Mouse (Mus musculus) stomach, embryonic 16.5 days (tissue): ENCODE measurements at regions not wholly inside any gene's neighbourhood (a gene's known extent, or its start where the extent isn't known, plus 50 kb on each side); places are given as distances from the start of the nearest gene placed in this dataset.

Experiments
- ATAC-seq: fragments of 200-750 bp; cut with Nextera tagmentation; 2 replicates; pipeline ENCODE4 v1.8.0; 2017; ENCODE audit warnings: moderate number of reproducible peaks, moderate TSS enrichment; ENCODE audit not compliant: insufficient read depth, low FRiP score
- H3K27ac ChIP-seq: fragments of 300-500 bp; sonication (generic); 2 replicates; pipeline ENCODE4 v1.5.1; 2014; ENCODE audit warnings: low read length
- H3K27me3 ChIP-seq: fragments of 300-500 bp; sonication (generic); 2 replicates; pipeline ENCODE4 v1.6.1; 2014; ENCODE audit warnings: low read length, control low read depth, mixed read lengths; ENCODE audit not compliant: control insufficient read depth, insufficient read depth
- H3K36me3 ChIP-seq: fragments of 300-500 bp; sonication (generic); 2 replicates; pipeline ENCODE4 v1.6.1; 2014; ENCODE audit warnings: low read length; ENCODE audit not compliant: control insufficient read depth, insufficient read depth
- H3K4me1 ChIP-seq: fragments of 300-500 bp; sonication (generic); 2 replicates; pipeline ENCODE4 v1.6.1; 2014; ENCODE audit warnings: low read length, control low read depth, mixed read lengths; ENCODE audit not compliant: control insufficient read depth, insufficient read depth
- H3K4me2 ChIP-seq: fragments of 300-500 bp; sonication (generic); 2 replicates; pipeline ENCODE4 v1.6.1; 2014; ENCODE audit warnings: low read depth, low read length, mixed read lengths
- H3K4me3 ChIP-seq: fragments of 300-500 bp; sonication (generic); replicated peaks from 2 replicates; pipeline ENCODE4 v1.5.1; 2014; ENCODE audit warnings: mild to moderate bottlenecking, low read length
- H3K9ac ChIP-seq: fragments of 300-500 bp; sonication (generic); 2 replicates; pipeline ENCODE4 v1.6.1; 2014; ENCODE audit warnings: low read length
- H3K9me3 ChIP-seq: fragments of 300-500 bp; sonication (generic); replicated peaks from 2 replicates; pipeline ENCODE4 v1.6.1; 2016; ENCODE audit warnings: low read length, control low read depth; ENCODE audit not compliant: control insufficient read depth
- WGBS: fragments of 180-500 bp; shearing (Covaris S2); extraction: QIAGEN DNeasy Blood & Tissue Kit; methylation state at CpG from one replicate; pipeline ENCODE4 v1.1.7; 2014; 5-methylcytosine and 5-hydroxymethylcytosine counted together

- no peak overlapping the region for H3K4me2 ChIP-seq
- H3K4me3 ChIP-seq: no peak overlapping the region
- H3K27me3 ChIP-seq: no peaks in the 10 kb centered on the region
- WGBS: 85% methylated on average over 1 of the region's 1 CpGs
- H3K36me3 ChIP-seq: no peaks in the 10 kb centered on the region
- H3K4me1 ChIP-seq: no peaks in the 10 kb centered on the region
- H3K9me3 ChIP-seq: peaks cover 3% of the 10 kb centered on the region; the same call in 1 of the 2 replicates
- H3K27ac ChIP-seq: no peak overlapping the region
- H3K9ac ChIP-seq: no peak overlapping the region
- no peak for ATAC-seq
Observed at GRCm38 (mm10) chr6:37711766-37712165, 158.8 kb upstream of the Trim24 start.

- Histone ChIP-seq H3K27me3 (no peaks in the 10 kb centered on the region), H3K9me3 (no peaks in the 10 kb centered on the region), H3K27ac (no peak overlapping the region), H3K4me3 (no peak overlapping the region), H3K36me3 (no peaks in the 10 kb centered on the region), H3K4me2 (no peak overlapping the region), H3K9ac (no peak overlapping the region), H3K4me1 (no peaks in the 10 kb centered on the region)
- WGBS: 76% methylated on average over 4 of the region's 4 CpGs
- ATAC-seq: no peak
Observed at GRCm38 (mm10) chr6:37713411-37713810, 157.2 kb upstream of the Trim24 start.

DNA sequence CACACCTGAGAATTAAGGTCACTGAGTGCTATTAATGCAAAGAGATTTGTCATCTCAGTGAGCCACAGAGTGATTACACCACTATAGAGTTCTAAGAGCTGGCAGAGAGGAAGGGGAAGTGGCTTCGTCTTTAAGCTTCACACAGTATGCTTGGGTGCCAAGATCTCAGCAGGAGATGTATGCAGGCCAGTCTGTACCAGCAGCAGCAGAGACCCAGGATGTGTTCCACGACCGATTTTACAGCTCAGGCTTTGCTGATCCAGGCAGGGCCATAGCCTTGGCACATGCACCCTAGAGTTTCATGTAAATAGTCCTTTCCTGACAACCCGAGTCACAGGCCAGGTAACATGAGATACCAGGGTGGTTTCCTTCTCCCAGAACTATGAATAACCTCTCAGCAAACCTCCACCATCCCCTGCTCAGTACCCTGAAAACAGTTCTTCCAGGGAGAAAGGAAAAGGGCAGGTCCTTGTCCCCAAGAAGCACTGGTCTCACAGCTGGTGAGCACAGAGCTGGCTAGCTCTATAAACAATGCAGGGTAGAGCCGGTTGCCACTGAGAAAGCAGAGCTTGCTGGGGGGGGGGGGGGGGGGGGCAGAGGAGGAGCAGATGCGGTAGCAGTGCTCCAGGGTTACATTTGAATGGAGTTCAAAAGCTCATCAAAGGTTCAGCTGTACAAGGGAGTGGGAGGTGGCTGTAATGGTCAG lies 156.2 kb upstream of the Trim24 start:
- Histone ChIP-seq H3K27ac (no peak overlapping the region), H3K4me2 (no peak overlapping the region), H3K9ac (no peak overlapping the region), H3K36me3 (no peaks in the 10 kb centered on the region), H3K4me1 (no peaks in the 10 kb centered on the region), H3K27me3 (no peaks in the 10 kb centered on the region), H3K4me3 (no peak overlapping the region), H3K9me3 (no peaks in the 10 kb centered on the region)
- ATAC-seq: no peak
- WGBS: 29% methylated on average over 6 of the region's 6 CpGs

- H3K4me3 ChIP-seq: no peak overlapping the region
- no peak overlapping the region for H3K27ac ChIP-seq
- no peaks in the 10 kb centered on the region for H3K27me3 ChIP-seq
- 67% methylated on average over 1 of the region's 1 CpGs for WGBS
- H3K36me3 ChIP-seq: no peaks in the 10 kb centered on the region
- H3K4me2 ChIP-seq: no peak overlapping the region
- ATAC-seq: no peak
- no peaks in the 10 kb centered on the region for H3K9me3 ChIP-seq
- H3K9ac ChIP-seq: no peak overlapping the region
- H3K4me1 ChIP-seq: no peaks in the 10 kb centered on the region
Observed at GRCm38 (mm10) chr6:37721736-37722135, 148.9 kb upstream of the Trim24 start.

- Histone ChIP-seq H3K27me3 (no peaks in the 10 kb centered on the region), H3K9me3 (no peaks in the 10 kb centered on the region), H3K36me3 (no peaks in the 10 kb centered on the region), H3K4me3 (no peak overlapping the region), H3K27ac (no peak overlapping the region), H3K4me1 (no peaks in the 10 kb centered on the region), H3K9ac (no peak overlapping the region), H3K4me2 (no peak overlapping the region)
- peak; percentile 50 for ATAC-seq
- 30% methylated on average over 4 of the region's 4 CpGs for WGBS
Observed at GRCm38 (mm10) chr6:37723337-37723736, 147.3 kb upstream of the Trim24 start.

DNA sequence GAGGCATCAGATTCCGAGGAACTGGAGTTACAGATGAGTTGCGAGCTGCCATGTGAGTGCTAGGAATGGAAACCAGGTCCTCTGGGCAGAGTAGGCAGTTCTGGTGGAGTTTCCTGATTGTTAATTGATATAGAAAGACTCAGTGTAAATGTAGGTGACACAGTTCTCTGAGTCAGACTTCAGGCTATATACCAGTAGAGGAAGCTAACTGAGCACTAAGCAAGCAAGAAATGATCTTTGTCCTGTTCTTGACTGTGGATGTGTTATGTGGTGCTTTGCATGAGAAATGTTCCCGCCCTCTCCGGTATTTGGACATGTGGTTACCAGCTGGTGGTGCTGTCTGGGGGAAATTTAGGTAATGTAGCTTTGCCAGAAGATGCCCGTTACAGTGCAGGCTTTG lies 146.4 kb upstream of the Trim24 start:
- WGBS: 85% methylated on average over 5 of the region's 5 CpGs
- ATAC-seq: no peak
- H3K27me3 ChIP-seq: no peaks in the 10 kb centered on the region

GRCm38 (mm10) chr6:37728621-37729020 lies 142.0 kb upstream of the Trim24 start:
- no peaks in the 10 kb centered on the region for H3K9me3 ChIP-seq
- no peaks in the 10 kb centered on the region for H3K27me3 ChIP-seq
- 0 out of 2 replicates have a peak, but pooled peaks cover 2% of the 10 kb centered on the region for H3K4me1 ChIP-seq
- no peak overlapping the region for H3K27ac ChIP-seq
- no peaks in the 10 kb centered on the region for H3K36me3 ChIP-seq
- H3K4me2 ChIP-seq: no peak overlapping the region
- 82% methylated on average over 2 of the region's 2 CpGs for WGBS
- H3K9ac ChIP-seq: no peak overlapping the region
- ATAC-seq: no peak
- H3K4me3 ChIP-seq: no peak overlapping the region

More for the DNA sequence above, 146.4 kb upstream of the Trim24 start:
- Histone ChIP-seq H3K9me3 (no peaks in the 10 kb centered on the region), H3K9ac (no peak overlapping the region), H3K4me3 (no peak overlapping the region), H3K36me3 (no peaks in the 10 kb centered on the region), H3K27ac (no peak overlapping the region), H3K4me1 (no peaks in the 10 kb centered on the region), H3K4me2 (no peak overlapping the region)

DNA sequence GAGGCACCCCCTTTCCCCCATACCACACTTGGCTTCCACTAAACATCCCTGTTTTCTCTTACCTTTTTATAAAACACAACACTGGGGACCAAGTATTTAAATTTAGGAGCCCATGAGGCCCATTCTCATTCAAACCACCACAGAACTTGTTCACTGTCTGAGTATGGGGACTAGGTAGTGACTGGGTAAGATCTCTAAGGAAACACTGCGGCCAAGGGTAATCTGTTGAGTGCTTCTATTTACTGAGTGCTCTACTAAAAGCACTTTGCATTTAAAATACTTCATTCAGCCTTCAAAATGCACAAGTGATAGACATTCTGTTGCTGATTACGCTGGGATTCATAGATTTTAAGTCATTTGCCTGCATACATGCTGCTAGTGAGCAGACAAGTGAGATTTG lies 141.4 kb upstream of the Trim24 start:
- 0 out of 2 replicates have a peak, but pooled peaks cover 2% of the 10 kb centered on the region for H3K4me1 ChIP-seq
- no peaks in the 10 kb centered on the region for H3K27me3 ChIP-seq
- no peak overlapping the region for H3K9ac ChIP-seq
- no peaks in the 10 kb centered on the region for H3K36me3 ChIP-seq
- H3K9me3 ChIP-seq: no peaks in the 10 kb centered on the region
- 94% methylated on average over 2 of the region's 2 CpGs for WGBS
- ATAC-seq: no peak
- H3K4me3 ChIP-seq: no peak overlapping the region
- H3K4me2 ChIP-seq: no peak overlapping the region
- no peak overlapping the region for H3K27ac ChIP-seq

GRCm38 (mm10) chr6:37730500-37731239 lies 139.9 kb upstream of the Trim24 start:
- H3K9ac ChIP-seq: no peak overlapping the region
- H3K4me1 ChIP-seq: 0 out of 2 replicates have a peak, but pooled peaks cover 2% of the 10 kb centered on the region
- H3K4me3 ChIP-seq: no peak overlapping the region
- WGBS: 72% methylated on average over 8 of the region's 8 CpGs
- no peak overlapping the region for H3K27ac ChIP-seq
- no peaks in the 10 kb centered on the region for H3K36me3 ChIP-seq
- no peak overlapping the region for H3K4me2 ChIP-seq
- no peaks in the 10 kb centered on the region for H3K27me3 ChIP-seq
- no peaks in the 10 kb centered on the region for H3K9me3 ChIP-seq
- no peak for ATAC-seq
